In the genomic region with DNA sequence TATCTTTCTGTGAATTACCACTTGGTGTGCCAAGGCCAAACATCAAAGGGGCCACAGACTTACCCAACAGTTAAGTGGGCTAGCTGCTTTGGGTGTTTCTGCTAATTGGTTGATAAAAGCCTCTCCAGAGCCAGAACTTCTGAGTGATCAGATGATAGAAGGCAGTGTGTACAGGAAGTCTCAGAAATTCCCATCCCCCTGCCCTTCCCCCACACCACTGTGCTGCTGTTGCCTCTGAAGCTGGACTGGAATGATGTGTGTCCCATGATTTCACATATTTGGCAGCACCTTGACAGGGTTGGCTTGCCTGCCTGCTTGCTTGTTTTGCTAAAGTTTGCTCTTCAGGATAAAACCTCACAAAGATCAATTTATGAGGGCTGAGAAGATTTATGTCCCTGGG, we compare ENCODE assay signal across 11 mouse cellular contexts.
A peak's percentile ranks its signal among the peaks of the same experiment; 100 is the strongest.
DNase-seq lines count a peak whose midpoint lies in the region; ATAC-seq and TF ChIP-seq lines count a peak whose summit lies in the region.
"Had no signal": no experiment of that assay in that cellular context is flagged by ENCODE, and none has a peak within 500 bp of the region (broad histone marks: within the 10 kb centered on the region; RNA-seq: fewer than 3 reads in every experiment).

No protein-coding gene starts in this region.

- H3K4me3 ChIP-seq in lung, embryonic 14.5 days (ENCODE audit: low read depth, low read length) = no peak overlapping the region
- H3K4me3 ChIP-seq in lung, adult 2 months (replicated peaks; ENCODE audit: extremely low read depth, low read depth, low read length) = no peak overlapping the region
- no peak overlapping the region for H3K4me3 ChIP-seq in embryonic facial prominence, embryonic 10.5 days
- H3K4me3 ChIP-seq in liver, embryonic 13.5 days (replicated peaks) = no peak overlapping the region
- H3K4me3 ChIP-seq in stomach, embryonic 16.5 days (replicated peaks; ENCODE audit: low read length) = no peak overlapping the region

- DNase-seq in lung, embryonic 14.5 days = peak; percentile 59
- DNase-seq in lung, adult 2 months = no peak
- peak; percentile 16 for DNase-seq in embryonic facial prominence, embryonic 10.5 days (ENCODE audit: low spot score)
- no peak for DNase-seq in liver, embryonic 13.5 days
- DNase-seq in left cerebral cortex, adult 11 months (ENCODE audit: low spot score) = no peak
- DNase-seq in c-Kit-positive CD71-positive TER-119-positive erythroid progenitor cells, embryonic 14.5 days (ENCODE audit: low spot score) = no peak
- DNase-seq in layer of hippocampus, adult 9-11 months = no peak
- DNase-seq: cerebellum, postnatal 25 days; kidney, adult 9 months; spleen, adult 18-20 months had no signal

- no peak for TF ChIP-seq CTCF in lung, embryonic 14.5 days (IDR thresholded peaks at IDR 0.05; ENCODE audit: low read depth)
- TF ChIP-seq CTCF in lung, adult 2 months (IDR thresholded peaks at IDR 0.05; ENCODE audit: insufficient read depth, low read length) = no peak

- H3K9me3 ChIP-seq in lung, embryonic 14.5 days (ENCODE audit: low read depth, low read length) = no peaks in the 10 kb centered on the region
- no peaks in the 10 kb centered on the region for H3K9me3 ChIP-seq in embryonic facial prominence, embryonic 10.5 days
- no peaks in the 10 kb centered on the region for H3K9me3 ChIP-seq in liver, embryonic 13.5 days (replicated peaks)
- no peaks in the 10 kb centered on the region for H3K9me3 ChIP-seq in stomach, embryonic 16.5 days (replicated peaks; ENCODE audit: control insufficient read depth, low read length)

- H3K27ac ChIP-seq in lung, embryonic 14.5 days (ENCODE audit: low read depth) = peak overlapping the region; percentile 33; the same call in 1 of the 2 replicates
- no peak overlapping the region for H3K27ac ChIP-seq in embryonic facial prominence, embryonic 10.5 days (replicated peaks)
- H3K27ac ChIP-seq in liver, embryonic 13.5 days = 0 out of 2 replicates have a peak overlapping the region, but pooled peaks have one; percentile 3
- no peak overlapping the region for H3K27ac ChIP-seq in stomach, embryonic 16.5 days (ENCODE audit: low read length)

- H3K9ac ChIP-seq in lung, embryonic 14.5 days = no peak overlapping the region
- H3K9ac ChIP-seq in liver, embryonic 13.5 days = no peak overlapping the region
- H3K9ac ChIP-seq in stomach, embryonic 16.5 days (ENCODE audit: low read length) = no peak overlapping the region

- ATAC-seq in lung, embryonic 14.5 days (ENCODE audit: insufficient read depth) = peak; percentile 92
- ATAC-seq in liver, embryonic 13.5 days (ENCODE audit: low read depth) = no peak
- peak; percentile 66; the same call in 1 of the 2 replicates for ATAC-seq in stomach, embryonic 16.5 days (ENCODE audit: insufficient read depth, low FRiP score)

- H3K27me3 ChIP-seq in lung, embryonic 14.5 days (ENCODE audit: insufficient read depth, low read length) = no peaks in the 10 kb centered on the region
- H3K27me3 ChIP-seq in embryonic facial prominence, embryonic 10.5 days (replicated peaks; ENCODE audit: low read depth, poor library complexity, severe bottlenecking) = no peaks in the 10 kb centered on the region
- H3K27me3 ChIP-seq in liver, embryonic 13.5 days = no peaks in the 10 kb centered on the region
- no peaks in the 10 kb centered on the region for H3K27me3 ChIP-seq in stomach, embryonic 16.5 days (ENCODE audit: control insufficient read depth, insufficient read depth, low read length)

- H3K36me3 ChIP-seq in lung, embryonic 14.5 days (ENCODE audit: insufficient read depth) = no peaks in the 10 kb centered on the region
- no peaks in the 10 kb centered on the region for H3K36me3 ChIP-seq in embryonic facial prominence, embryonic 10.5 days (replicated peaks)
- no peaks in the 10 kb centered on the region for H3K36me3 ChIP-seq in liver, embryonic 13.5 days
- H3K36me3 ChIP-seq in stomach, embryonic 16.5 days (ENCODE audit: control insufficient read depth, insufficient read depth, low read length) = no peaks in the 10 kb centered on the region

- peaks cover 3% of the 10 kb centered on the region; the same call in 1 of the 2 replicates for H3K4me1 ChIP-seq in lung, embryonic 14.5 days (ENCODE audit: insufficient read depth)
- H3K4me1 ChIP-seq in lung, adult 2 months (ENCODE audit: control insufficient read depth, insufficient read depth, low read length) = no peaks in the 10 kb centered on the region; the same call in 1 of the 2 replicates
- H3K4me1 ChIP-seq in embryonic facial prominence, embryonic 10.5 days = peaks cover 8% of the 10 kb centered on the region
- peaks cover 7% of the 10 kb centered on the region; the same call in 1 of the 2 replicates for H3K4me1 ChIP-seq in liver, embryonic 13.5 days (replicated peaks)
- no peaks in the 10 kb centered on the region for H3K4me1 ChIP-seq in stomach, embryonic 16.5 days (ENCODE audit: control insufficient read depth, insufficient read depth, low read length)

- 0 out of 2 replicates have a peak overlapping the region, but pooled peaks have one; percentile 7 for H3K4me2 ChIP-seq in lung, embryonic 14.5 days
- no peak overlapping the region for H3K4me2 ChIP-seq in liver, embryonic 13.5 days
- H3K4me2 ChIP-seq in stomach, embryonic 16.5 days (ENCODE audit: low read depth, low read length) = no peak overlapping the region

- TF ChIP-seq POLR2A in lung, adult 2 months (IDR thresholded peaks at IDR 0.05; ENCODE audit: borderline replicate concordance, extremely low read depth, low read depth, low read length) = no peak

Comparison
In these comparisons a context has a peak if more than half of its experiments do, and no peak if none do; other contexts are left out.
1. DNase-seq: peak in lung, embryonic 14.5 days (single experiment) and embryonic facial prominence, embryonic 10.5 days (single experiment); none in lung, adult 2 months (single experiment), liver, embryonic 13.5 days (single experiment), left cerebral cortex, adult 11 months (single experiment), c-Kit-positive CD71-positive TER-119-positive erythroid progenitor cells, embryonic 14.5 days (single experiment) and layer of hippocampus, adult 9-11 months (single experiment).
2. H3K27ac ChIP-seq: peak in lung, embryonic 14.5 days (single experiment) and liver, embryonic 13.5 days (single experiment); none in embryonic facial prominence, embryonic 10.5 days (single experiment) and stomach, embryonic 16.5 days (single experiment).